Mouse (Mus musculus) small intestine, adult 2 months (tissue): ENCODE results near the gene Itga6.

ENCODE experiments used
- CTCF ChIP-seq: fragments of 200-500 bp; IDR thresholded peaks from 2 replicates; pipeline ENCODE4 v1.5.1; 2012; ENCODE audit warnings: low read depth, mild to moderate bottlenecking, control low read depth, inconsistent platforms, low read length, moderate library complexity, mixed read lengths; ENCODE audit not compliant: insufficient replicate concordance, insufficient read length; ENCODE audit errors: extremely low read depth
- POLR2A ChIP-seq: fragments of 200-500 bp; IDR thresholded peaks from 2 replicates; pipeline ENCODE4 v1.6.1; 2012; ENCODE audit warnings: low read depth, mild to moderate bottlenecking, control low read depth, inconsistent platforms, low read length, moderate library complexity

DNA sequence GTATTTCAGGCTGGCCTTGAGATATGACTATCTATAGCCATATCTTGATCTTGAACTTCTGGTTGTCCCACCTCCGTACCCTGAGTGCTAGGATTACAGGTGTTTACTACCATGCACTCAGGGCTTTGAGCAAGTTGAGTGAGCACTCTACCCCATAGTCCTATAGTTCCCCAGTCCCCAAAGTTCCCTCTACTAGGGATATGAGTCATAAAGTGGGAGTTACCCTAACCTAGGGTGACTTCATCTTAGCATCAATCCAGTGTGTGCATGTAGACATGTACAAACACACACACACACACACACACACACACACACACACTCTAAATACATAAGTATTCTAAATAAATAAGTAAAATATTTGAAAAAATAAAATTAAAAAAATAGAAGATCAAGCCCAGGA lies 48.6 kb upstream of the Itga6 start:
- TF ChIP-seq POLR2A: no peak
- TF ChIP-seq CTCF: no peak
